Mouse (Mus musculus) cerebellum, adult 2 months (tissue): ENCODE data around the gene Cst9.

Experiments used
- CTCF ChIP-seq: fragments of 200-500 bp; IDR thresholded peaks from 2 replicates; pipeline ENCODE4 v1.5.1; 2011; ENCODE audit warnings: low read depth, mild to moderate bottlenecking, control low read depth, low read length, moderate library complexity, borderline replicate concordance; ENCODE audit not compliant: insufficient read depth
- POLR2A ChIP-seq: fragments of 200-500 bp; IDR thresholded peaks from 2 replicates; pipeline ENCODE4 v1.6.1; 2011; ENCODE audit warnings: low read length, control low read depth, borderline replicate concordance; ENCODE audit not compliant: insufficient read depth

DNA sequence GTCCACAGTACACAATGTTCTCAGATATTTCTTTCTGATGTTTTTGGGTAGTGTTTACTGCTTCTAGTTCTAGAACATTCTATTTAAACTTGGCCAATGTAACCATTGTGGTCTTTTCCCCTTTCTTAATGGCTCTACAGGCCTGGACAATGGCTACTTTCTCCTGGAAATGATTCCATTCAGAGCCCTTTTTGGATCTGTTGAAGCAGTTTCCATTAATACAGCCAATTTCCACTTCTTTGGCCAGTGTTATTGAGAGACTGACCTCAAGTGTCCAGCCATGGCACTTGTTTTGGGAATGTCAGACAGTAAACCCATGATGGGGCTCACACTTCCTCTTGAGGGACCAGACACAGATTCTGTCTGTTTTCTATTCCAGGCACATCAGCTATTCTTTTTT lies 26.7 kb downstream of the Cst9 start:
- TF ChIP-seq CTCF (no peak), POLR2A (no peak)
